Mouse (Mus musculus) monocyte, adult 2 months (primary cell): Measurements from ENCODE around the gene Hspb11.

Experiments
- DNase-seq, 2 experiments: peaks; one replicate each; pipeline ENCODE4 v3.0.0; 2022; ENCODE audit warnings: low spot score in 2 of 2, low read depth in 1 of 2

Hspb11 gene

DNA sequence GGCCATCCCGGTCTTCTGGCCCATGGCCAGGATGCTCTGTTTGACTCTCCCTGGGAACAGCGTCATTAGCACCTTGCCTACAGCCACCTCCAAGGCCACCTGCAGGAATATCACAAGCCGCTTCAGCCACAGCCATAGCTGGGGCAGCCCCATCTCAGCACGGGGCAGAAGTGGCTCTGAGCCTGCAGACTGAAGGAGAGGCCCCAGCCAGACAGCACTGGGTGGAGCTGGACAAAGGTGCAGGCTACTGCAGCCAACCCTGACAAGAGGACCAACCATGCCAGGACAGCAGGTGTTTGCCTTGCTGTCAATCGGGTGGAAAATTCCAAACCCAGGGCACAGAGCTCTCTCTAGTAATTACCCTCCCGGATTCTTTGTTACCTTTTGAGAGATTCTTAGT, 53.6 kb downstream of the Hspb11 start, which contains the start of gene Dio1:
TSS of gene Dio1 (minus strand) at position 204 of the 400 bp plus-strand sequence.
- no peak for DNase-seq

DNA sequence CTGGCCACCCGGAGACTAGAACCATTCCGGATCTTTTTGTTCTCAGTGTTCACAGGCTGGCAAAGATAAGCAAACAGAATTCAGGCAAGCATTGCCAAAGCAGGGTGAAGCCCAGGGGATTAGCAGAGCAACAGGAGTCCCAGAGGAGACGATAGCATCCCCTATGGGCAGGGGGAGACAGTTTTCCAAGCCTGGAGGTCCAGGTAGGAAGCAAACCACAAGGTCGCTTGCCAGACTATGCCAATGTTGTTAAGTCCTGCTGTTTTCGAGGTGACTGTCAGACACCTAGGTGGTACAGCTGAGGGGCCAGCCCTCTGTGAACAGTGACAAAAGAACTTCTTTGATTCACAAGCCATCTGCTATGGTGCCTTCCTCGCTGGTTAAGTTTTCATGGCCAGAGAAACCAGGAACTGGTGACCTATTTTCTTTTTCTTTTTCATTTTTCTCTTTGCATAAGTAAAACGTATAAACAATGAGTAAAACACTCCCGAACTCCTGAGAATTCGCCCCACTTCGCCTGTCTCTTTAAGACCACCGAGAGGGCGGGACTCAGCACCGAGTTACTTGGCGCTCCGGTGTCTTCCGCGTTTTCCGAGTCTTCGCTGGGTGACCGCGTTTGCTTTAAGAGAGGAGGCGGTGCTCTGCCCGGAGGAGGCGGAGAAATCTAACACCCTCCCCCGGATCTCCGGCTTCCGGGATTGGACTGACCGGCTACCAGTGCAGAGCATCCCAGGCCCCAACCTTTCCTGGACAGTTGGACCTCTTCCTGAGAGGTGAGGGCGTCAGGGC, 60.5 kb downstream of the Hspb11 start, which contains the start of gene Yipf1:
TSS of gene Yipf1 (plus strand) at position 674 of the 789 bp plus-strand sequence.
- DNase-seq: peak; percentile 74 to 84

DNA sequence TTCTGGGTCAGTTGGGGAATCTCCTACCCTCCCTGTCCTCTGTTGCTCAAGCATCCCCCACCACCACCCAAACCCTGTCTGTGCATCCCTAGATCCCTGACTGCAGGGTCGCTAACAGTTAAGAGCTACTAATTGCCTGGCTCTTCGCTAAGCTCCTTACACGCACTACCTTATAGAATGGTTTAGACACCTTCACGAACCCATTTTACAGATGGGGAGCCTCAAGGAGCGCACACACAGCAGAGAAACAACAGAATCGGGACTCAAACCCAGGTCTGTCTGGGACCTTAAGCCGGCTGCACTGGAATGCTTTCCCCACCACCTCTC, 61.0 kb downstream of the Hspb11 start:
- no peak for DNase-seq

DNA sequence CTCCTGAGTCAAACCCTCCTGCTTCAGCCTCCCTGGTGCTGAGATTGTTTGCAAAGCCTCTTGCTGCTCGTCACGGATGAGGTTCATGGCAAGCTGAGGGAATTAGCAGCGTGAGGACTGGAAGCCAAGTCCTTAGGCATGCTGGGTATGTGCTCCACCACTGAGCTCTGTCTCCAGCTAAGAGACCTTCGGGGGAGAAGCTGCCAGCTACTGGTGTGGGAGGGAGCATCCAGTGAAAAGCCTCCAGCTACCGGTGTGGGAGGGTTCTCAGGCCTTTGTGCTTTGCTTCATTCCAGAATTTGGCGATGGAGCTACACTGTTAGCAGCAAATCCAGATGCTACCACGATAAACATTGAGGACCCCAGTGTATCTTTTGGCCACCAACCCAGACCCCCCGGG, 65.3 kb downstream of the Hspb11 start:
- no peak for DNase-seq

DNA sequence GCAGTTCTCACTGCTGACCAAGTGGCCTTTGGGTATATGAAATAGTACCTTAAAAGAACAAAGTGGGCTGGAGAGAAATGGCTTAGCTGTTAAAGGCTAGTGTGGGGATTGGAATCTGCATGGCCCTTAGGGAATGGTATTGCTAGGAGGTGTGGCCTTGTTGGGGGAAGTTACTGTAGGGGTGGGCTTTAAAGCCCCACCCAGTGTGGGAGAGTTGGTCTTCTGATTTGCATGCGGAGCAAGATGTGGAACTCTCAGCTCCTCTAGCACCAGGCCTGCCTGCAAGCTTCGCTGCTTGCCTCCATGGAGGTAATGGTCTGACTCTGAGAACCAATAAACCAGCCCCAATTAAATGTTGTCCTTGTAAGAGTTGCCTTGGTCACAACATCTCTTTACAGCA, 67.6 kb downstream of the Hspb11 start:
- DNase-seq: no peak

DNA sequence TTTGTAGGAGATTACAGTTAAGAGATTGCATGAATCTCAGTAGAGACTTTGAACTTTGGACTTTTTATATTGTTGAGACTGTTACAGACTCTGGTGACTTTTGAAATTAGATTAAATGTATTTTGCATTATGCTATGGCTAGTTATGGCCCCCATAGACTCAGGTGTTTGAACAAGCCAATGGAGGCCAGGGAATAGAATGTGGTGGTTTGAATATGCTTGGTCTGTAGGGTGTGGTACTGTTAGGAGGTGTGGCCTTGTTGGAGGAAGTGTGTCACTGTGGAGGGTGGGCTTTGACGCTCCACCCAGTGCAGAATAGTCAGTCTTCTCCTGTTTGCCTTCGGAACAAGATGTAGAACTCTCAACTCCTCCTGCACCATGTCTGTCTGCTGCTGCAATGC, 69.7 kb downstream of the Hspb11 start:
- DNase-seq: no peak

DNA sequence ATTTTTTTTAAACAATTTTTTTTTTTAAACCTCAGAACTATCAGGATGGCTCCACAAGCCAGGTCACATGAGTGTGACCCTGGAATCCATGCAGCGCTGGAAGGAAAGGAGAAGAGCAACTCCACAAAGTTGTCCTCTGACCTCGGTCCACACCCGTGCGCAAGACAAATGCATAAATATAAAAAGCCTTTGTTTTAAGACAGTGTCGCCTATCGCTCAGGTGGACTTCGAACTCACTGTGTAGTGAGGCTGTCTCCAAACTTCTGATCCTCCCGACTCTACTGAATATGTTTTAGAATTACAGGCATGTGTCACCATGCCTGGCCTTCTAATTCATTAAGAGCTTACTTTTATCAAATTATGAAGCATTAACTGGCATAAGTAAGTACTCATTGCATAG, 75.1 kb downstream of the Hspb11 start:
- no peak for DNase-seq
